8 mouse cellular contexts compared by ENCODE assay signal in genomic region chr13:73626745-73627549, GRCm38 (mm10). TPM values are rescaled to one million over a fixed set of nuclear protein-coding genes. Genes with fewer than 3 reads are reported as not detected.
DNase-seq lines count a peak whose midpoint lies in the region; ATAC-seq and TF ChIP-seq lines count a peak whose summit lies in the region.

Gene Tert, plus strand, starts transcription at chr13:73626911.

- WGBS in intestine, embryonic 15.5 days: 8% methylated on average over 47 of the region's 47 CpGs
- 7% methylated on average over 45 of the region's 47 CpGs for WGBS in limb, embryonic 14.5 days
- 7% methylated on average over 47 of the region's 47 CpGs for WGBS in midbrain, embryonic 15.5 days

- ATAC-seq in intestine, embryonic 15.5 days: peak; percentile 89
- ATAC-seq in limb, embryonic 14.5 days (ENCODE audit: low FRiP score, low read depth): peak; percentile 90
- peak; percentile 92 for ATAC-seq in midbrain, embryonic 15.5 days (replicated peaks)

- peaks cover 11% of the 10 kb centered on the region for H3K4me1 ChIP-seq in intestine, embryonic 15.5 days (replicated peaks)
- H3K4me1 ChIP-seq in limb, embryonic 14.5 days (ENCODE audit: control insufficient read depth, insufficient read depth, low read length): peaks cover 18% of the 10 kb centered on the region
- peaks cover 21% of the 10 kb centered on the region for H3K4me1 ChIP-seq in midbrain, embryonic 15.5 days

- peak; percentile 40; the same call in 1 of the 2 replicates for TF ChIP-seq POLR2A in limb, embryonic 14.5 days (IDR thresholded peaks at IDR 0.05; ENCODE audit: borderline replicate concordance, extremely low read depth, insufficient read depth, insufficient read length)

- no peaks in the 10 kb centered on the region for H3K36me3 ChIP-seq in intestine, embryonic 15.5 days
- H3K36me3 ChIP-seq in limb, embryonic 14.5 days (ENCODE audit: control insufficient read depth, insufficient read depth, low read length): peaks cover 10% of the 10 kb centered on the region; the same call in 1 of the 2 replicates
- H3K36me3 ChIP-seq in midbrain, embryonic 15.5 days (replicated peaks): 0 out of 2 replicates have a peak, but pooled peaks cover 8% of the 10 kb centered on the region

- TF ChIP-seq CTCF in gastrocnemius, adult 2 months (IDR thresholded peaks at IDR 0.05): peak; percentile 41; the same call in 1 of the 2 replicates

- peak within 1 kb of the TSS; percentile 71 for H3K4me3 ChIP-seq in gastrocnemius, adult 2 months
- H3K4me3 ChIP-seq in intestine, embryonic 15.5 days (replicated peaks): peak within 1 kb of the TSS; percentile 62
- peak within 1 kb of the TSS; percentile 69 for H3K4me3 ChIP-seq in limb, embryonic 14.5 days (replicated peaks; ENCODE audit: low read length)
- H3K4me3 ChIP-seq in midbrain, embryonic 15.5 days: peak within 1 kb of the TSS; percentile 49

- no peaks in the 10 kb centered on the region for H3K27me3 ChIP-seq in intestine, embryonic 15.5 days (replicated peaks)
- H3K27me3 ChIP-seq in limb, embryonic 14.5 days (ENCODE audit: control insufficient read depth, insufficient read depth, low read length): no peaks in the 10 kb centered on the region
- no peaks in the 10 kb centered on the region for H3K27me3 ChIP-seq in midbrain, embryonic 15.5 days (replicated peaks)

- H3K9ac ChIP-seq in intestine, embryonic 15.5 days: peak within 1 kb of the TSS; percentile 55
- H3K9ac ChIP-seq in limb, embryonic 14.5 days (ENCODE audit: low read depth, low read length, severe bottlenecking): peak within 1 kb of the TSS; percentile 78
- peak within 1 kb of the TSS; percentile 51 for H3K9ac ChIP-seq in midbrain, embryonic 15.5 days

- peak; percentile 30 for DNase-seq in gastrocnemius, adult 2 months
- no peak for DNase-seq in gastrocnemius, postnatal 36 days
- DNase-seq in cerebellum, adult 9-11 months: peak; percentile 41
- DNase-seq in frontal cortex, postnatal 14 days (ENCODE audit: low spot score in 2 of 2): peak; percentile 27 to 29
- peak; percentile 83 for DNase-seq in limb, embryonic 14.5 days (ENCODE audit: low spot score)
- peak; percentile 16 to 24 for DNase-seq in spleen, postnatal 14 days (ENCODE audit: low spot score in 2 of 2)

- H3K9me3 ChIP-seq in intestine, embryonic 15.5 days: no peaks in the 10 kb centered on the region
- no peaks in the 10 kb centered on the region for H3K9me3 ChIP-seq in limb, embryonic 14.5 days (ENCODE audit: control insufficient read depth, low read length)
- H3K9me3 ChIP-seq in midbrain, embryonic 15.5 days: no peaks in the 10 kb centered on the region

- peak within 1 kb of the TSS; percentile 97 for H3K4me2 ChIP-seq in intestine, embryonic 15.5 days (replicated peaks)
- H3K4me2 ChIP-seq in limb, embryonic 14.5 days (replicated peaks; ENCODE audit: low read depth, low read length, severe bottlenecking): peak within 1 kb of the TSS; percentile 94
- H3K4me2 ChIP-seq in midbrain, embryonic 15.5 days: peak within 1 kb of the TSS; percentile 76

- 0 out of 2 replicates have a peak within 1 kb of the TSS, but pooled peaks have one; percentile 20 for H3K27ac ChIP-seq in gastrocnemius, adult 2 months
- H3K27ac ChIP-seq in intestine, embryonic 15.5 days: peak within 1 kb of the TSS; percentile 44; the same call in 1 of the 2 replicates
- 0 out of 2 replicates have a peak within 1 kb of the TSS, but pooled peaks have one; percentile 8 for H3K27ac ChIP-seq in limb, embryonic 14.5 days (replicated peaks; ENCODE audit: low read depth, low read length)
- H3K27ac ChIP-seq in midbrain, embryonic 15.5 days: peak within 1 kb of the TSS; percentile 9

- intact Hi-C loops in gastrocnemius, adult 2 months (cut with DNase I): no loop called here
- intact Hi-C loops in gastrocnemius, postnatal 36 days (cut with DNase I): loop anchor here (10.0 kb wide), 1 partner anchor 192 kb away; no protein-coding TSS in a partner anchor

RNA-seq across cellular contexts. Expression of gene Tert, which starts in this region (rescaled TPM):
- under 1 TPM in 1 of 2 experiments, not detected in 1; 0.14 TPM for total RNA-seq in gastrocnemius, adult 2 months (2021)
- under 1 TPM in 1 of 2 experiments, not detected in 1; 0.30 TPM for total RNA-seq in gastrocnemius, postnatal 36 days (2021)
- polyA plus RNA-seq in intestine, embryonic 15.5 days (2015; fragmentation: Nextera tagmentation; extraction: Ambion mirVana): 5.1 and 5.7 TPM in 2 replicates
- polyA plus RNA-seq in limb, embryonic 14.5 days (2012; rRNA removed): 19.6 and 25.3 TPM in 2 replicates
- polyA plus RNA-seq in limb, embryonic 14.5 days (2014; fragmentation: Nextera tagmentation; extraction: Ambion mirVana): 3.0 and 5.3 TPM in 2 replicates
- 7.9 and 8.3 TPM in 2 replicates for polyA plus RNA-seq in midbrain, embryonic 15.5 days (2015; fragmentation: Nextera tagmentation; extraction: Ambion mirVana)

Comparison
In these comparisons a context has a peak if more than half of its experiments do, and no peak if none do; other contexts are left out.
1. Peak in DNase-seq, H3K4me3 ChIP-seq and H3K27ac ChIP-seq in gastrocnemius, adult 2 months; RNA of the gene not detected or under 1 TPM.
2. DNase-seq: peak in cerebellum, adult 9-11 months (single experiment), frontal cortex, postnatal 14 days (2 of 2), limb, embryonic 14.5 days (single experiment) and spleen, postnatal 14 days (2 of 2); none in gastrocnemius, postnatal 36 days (0 of 2).
3. Peak in every context shown above with its lines, with median percentiles within 50 percentile points of each other: H3K27ac ChIP-seq, H3K4me3 ChIP-seq, ATAC-seq, H3K4me2 ChIP-seq and H3K9ac ChIP-seq.